Mouse (Mus musculus) heart, adult 2 months (tissue): Measurements from ENCODE around the gene Dnajc10.

Experiments
- CTCF ChIP-seq: fragments of 200-600 bp; IDR thresholded peaks from 2 replicates; pipeline ENCODE4 v1.8.1; 2022; ENCODE audit warnings: antibody characterized with exemption, mild to moderate bottlenecking, moderate library complexity
- EP300 ChIP-seq: fragments of 200-500 bp; IDR thresholded peaks from 2 replicates; pipeline ENCODE4 v1.6.1; 2011; ENCODE audit warnings: low read depth, low read length, control low read depth; ENCODE audit not compliant: insufficient read depth
- POLR2A ChIP-seq: fragments of 200-500 bp; IDR thresholded peaks from 2 replicates; pipeline ENCODE4 v1.6.1; 2011; ENCODE audit warnings: mild to moderate bottlenecking, low read depth, low read length, control low read depth; ENCODE audit not compliant: insufficient read depth

- TF ChIP-seq EP300 (no peak), POLR2A (no peak), CTCF (no peak)
Observed at GRCm38 (mm10) chr2:80396057-80396456, 80.8 kb downstream of the Dnajc10 start.
